Mouse (Mus musculus): ENCODE results near the gene Rnase2a. TPM values are rescaled to one million over a fixed set of nuclear protein-coding genes. Genes with fewer than 3 reads are reported as not detected.
"Not testable (repeated sequence)": the region's sequence is repeated elsewhere in the genome, so short reads cannot be mapped to it uniquely, and the experiment has no call there.

Gene Rnase2a
- 0.43 TPM for polyA plus RNA-seq (2012; fragmentation: generic; extraction: Trizol)

DNA sequence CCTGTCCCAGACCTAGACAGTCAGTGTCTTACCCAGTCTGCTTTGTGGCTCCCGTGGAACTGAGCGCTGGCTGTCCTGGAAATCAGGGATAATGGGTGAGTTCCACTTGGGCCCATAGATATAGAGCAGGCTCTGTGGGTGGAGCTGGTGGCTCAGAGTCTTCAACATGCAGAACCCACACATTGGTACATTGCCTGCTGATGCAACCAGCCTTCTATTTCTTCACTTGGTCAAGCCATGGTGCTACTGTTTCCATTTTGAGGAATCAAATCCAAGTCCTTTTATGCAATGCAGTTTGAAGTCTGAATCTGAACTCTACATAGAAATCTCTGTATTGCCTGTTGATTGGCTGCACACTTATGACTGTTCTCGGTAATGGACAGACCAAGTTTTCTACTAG, at the start of gene Rnase2a:
Rnase2a (minus strand) TSS at position 72 of the 400 bp plus-strand sequence.
- no peaks in the 10 kb centered on the region for H3K27me3 ChIP-seq (ENCODE audit: control insufficient read depth, insufficient read depth, insufficient read length)
- H3ac ChIP-seq (ENCODE audit: control insufficient read depth, insufficient read length), result no peak within 1 kb of the TSS
- H3K4me2 ChIP-seq (ENCODE audit: low read depth), result no peak within 1 kb of the TSS
- H3K4me3 ChIP-seq, result no peak within 1 kb of the TSS
- H3K36me3 ChIP-seq (ENCODE audit: control insufficient read depth, insufficient read depth), result no peaks in the 10 kb centered on the region
- no peaks in the 10 kb centered on the region for H3K79me2 ChIP-seq (ENCODE audit: control insufficient read depth, insufficient read depth)
- no peak for TF ChIP-seq MAX (IDR thresholded peaks at IDR 0.05; ENCODE audit: low read depth)
- no peak for TF ChIP-seq SRF (IDR thresholded peaks at IDR 0.05; ENCODE audit: control insufficient read depth, insufficient read length, low read depth)
- no peak for TF ChIP-seq TCF3 (IDR thresholded peaks at IDR 0.05; ENCODE audit: insufficient read length, low read depth)
- TF ChIP-seq POLR2A (IDR thresholded peaks at IDR 0.05; ENCODE audit: insufficient read length, low read depth), result no peak
- TF ChIP-seq MYOG (IDR thresholded peaks at IDR 0.05; ENCODE audit: control insufficient read depth in 1 of 3, insufficient read depth in 1 of 3, insufficient read length in 2 of 3, low read depth in 2 of 3), result no peak
- TF ChIP-seq POLR2AphosphoS2 (IDR thresholded peaks at IDR 0.05; ENCODE audit: insufficient read length, low read depth), result no peak
- TF ChIP-seq E2F4 (IDR thresholded peaks at IDR 0.05; ENCODE audit: insufficient read depth), result no peak
- no peak for TF ChIP-seq REST (IDR thresholded peaks at IDR 0.05; ENCODE audit: insufficient read depth, insufficient read length)
- no peak for TF ChIP-seq USF1 (IDR thresholded peaks at IDR 0.05; ENCODE audit: low read depth)
- TF ChIP-seq MYOD1 (IDR thresholded peaks at IDR 0.05; ENCODE audit: control insufficient read depth in 1 of 3, insufficient read length in 2 of 3, low read depth in 2 of 3), result no peak

DNA sequence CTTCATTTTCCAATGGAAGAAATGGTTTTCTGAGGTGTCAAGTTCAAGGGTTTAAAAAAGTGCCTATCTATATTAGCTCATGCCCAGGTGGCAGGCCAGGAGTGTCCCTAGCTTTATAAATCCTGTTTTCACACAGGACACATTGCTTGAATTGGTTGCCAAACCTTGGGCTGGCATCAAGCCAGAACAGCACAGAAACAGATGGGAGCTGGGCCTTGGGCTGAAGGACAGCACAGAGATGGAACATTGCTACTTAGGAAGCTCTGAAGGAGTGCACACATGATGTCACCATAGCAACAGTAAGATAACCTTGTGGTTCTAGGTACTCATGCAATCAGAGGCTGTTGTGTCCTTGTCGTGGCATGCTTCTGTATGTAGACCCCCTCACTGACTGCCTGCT, 35.6 kb upstream of the Rnase2a start:
- no peaks in the 10 kb centered on the region for H3K36me3 ChIP-seq (ENCODE audit: control insufficient read depth, insufficient read depth)
- TF ChIP-seq MYOG (IDR thresholded peaks at IDR 0.05; ENCODE audit: control insufficient read depth in 1 of 3, insufficient read depth in 1 of 3, insufficient read length in 2 of 3, low read depth in 2 of 3), result no peak
- TF ChIP-seq POLR2A (IDR thresholded peaks at IDR 0.05; ENCODE audit: insufficient read length, low read depth), result no peak
- no peak for TF ChIP-seq POLR2AphosphoS2 (IDR thresholded peaks at IDR 0.05; ENCODE audit: insufficient read length, low read depth)
- no peak for TF ChIP-seq MAX (IDR thresholded peaks at IDR 0.05; ENCODE audit: low read depth)
- no peak for TF ChIP-seq USF1 (IDR thresholded peaks at IDR 0.05; ENCODE audit: low read depth)
- TF ChIP-seq CEBPB (IDR thresholded peaks at IDR 0.05; ENCODE audit: insufficient read depth, poor library complexity, severe bottlenecking), result no peak
- no peak for TF ChIP-seq REST (IDR thresholded peaks at IDR 0.05; ENCODE audit: insufficient read depth, insufficient read length)
- TF ChIP-seq TCF12 (IDR thresholded peaks at IDR 0.05; ENCODE audit: insufficient read depth, poor library complexity, severe bottlenecking), result no peak
- no peak for TF ChIP-seq SRF (IDR thresholded peaks at IDR 0.05; ENCODE audit: control insufficient read depth, insufficient read length, low read depth)
- TF ChIP-seq TCF3 (IDR thresholded peaks at IDR 0.05; ENCODE audit: insufficient read length, low read depth), result no peak
- no peak for TF ChIP-seq E2F4 (IDR thresholded peaks at IDR 0.05; ENCODE audit: insufficient read depth)
- no peak for TF ChIP-seq MYOD1 (IDR thresholded peaks at IDR 0.05; ENCODE audit: control insufficient read depth in 1 of 3, insufficient read length in 2 of 3, low read depth in 2 of 3)
- no peak overlapping the region for H3K4me3 ChIP-seq

GRCm38 (mm10) chr14:51278515-51278914, 22.6 kb upstream of the Rnase2a start:
- H3K79me2 ChIP-seq (ENCODE audit: control insufficient read depth, insufficient read depth); H3ac ChIP-seq (ENCODE audit: control insufficient read depth, insufficient read length); H3K27me3 ChIP-seq (ENCODE audit: control insufficient read depth, insufficient read depth, insufficient read length); H3K4me2 ChIP-seq (ENCODE audit: low read depth); H3K36me3 ChIP-seq (ENCODE audit: control insufficient read depth, insufficient read depth); H3K4me3 ChIP-seq: not testable (repeated sequence)

More for the DNA sequence above, 35.6 kb upstream of the Rnase2a start:
- no peaks in the 10 kb centered on the region for H3K27me3 ChIP-seq (ENCODE audit: control insufficient read depth, insufficient read depth, insufficient read length)
- no peaks in the 10 kb centered on the region for H3K79me2 ChIP-seq (ENCODE audit: control insufficient read depth, insufficient read depth)
- H3K4me2 ChIP-seq (ENCODE audit: low read depth), result no peak overlapping the region
- H3ac ChIP-seq (ENCODE audit: control insufficient read depth, insufficient read length), result no peak overlapping the region

DNA sequence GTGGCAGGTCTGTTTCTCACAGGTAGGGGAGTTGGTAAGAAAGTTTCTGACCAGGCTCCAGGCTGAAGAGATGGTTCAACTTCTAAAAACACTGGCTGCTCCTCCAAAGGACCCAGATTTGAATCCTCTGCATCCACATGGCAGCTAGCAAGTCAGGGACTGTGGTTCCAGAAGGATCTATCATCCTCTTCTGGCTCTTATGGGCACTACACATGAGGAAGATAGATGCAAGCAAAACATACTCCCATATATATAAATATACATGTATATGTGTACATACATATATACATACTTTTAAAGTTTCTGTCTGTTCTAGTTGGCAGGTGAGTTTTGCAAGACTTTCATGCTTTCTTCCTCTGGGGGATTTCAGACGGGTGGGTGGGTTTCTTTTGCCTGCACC, 12.8 kb upstream of the Rnase2a start:
- H3K79me2 ChIP-seq (ENCODE audit: control insufficient read depth, insufficient read depth), result no peaks in the 10 kb centered on the region
- no peak overlapping the region for H3ac ChIP-seq (ENCODE audit: control insufficient read depth, insufficient read length)
- H3K4me2 ChIP-seq (ENCODE audit: low read depth), result no peak overlapping the region
- no peaks in the 10 kb centered on the region for H3K27me3 ChIP-seq (ENCODE audit: control insufficient read depth, insufficient read depth, insufficient read length)
- no peak overlapping the region for H3K4me3 ChIP-seq
- no peak for TF ChIP-seq SRF (IDR thresholded peaks at IDR 0.05; ENCODE audit: control insufficient read depth, insufficient read length, low read depth)
- no peak for TF ChIP-seq E2F4 (IDR thresholded peaks at IDR 0.05; ENCODE audit: insufficient read depth)
- TF ChIP-seq MYOG (IDR thresholded peaks at IDR 0.05; ENCODE audit: control insufficient read depth in 1 of 3, insufficient read depth in 1 of 3, insufficient read length in 2 of 3, low read depth in 2 of 3), result no peak
- TF ChIP-seq TCF3 (IDR thresholded peaks at IDR 0.05; ENCODE audit: insufficient read length, low read depth), result no peak
- H3K36me3 ChIP-seq (ENCODE audit: control insufficient read depth, insufficient read depth), result no peaks in the 10 kb centered on the region

DNA sequence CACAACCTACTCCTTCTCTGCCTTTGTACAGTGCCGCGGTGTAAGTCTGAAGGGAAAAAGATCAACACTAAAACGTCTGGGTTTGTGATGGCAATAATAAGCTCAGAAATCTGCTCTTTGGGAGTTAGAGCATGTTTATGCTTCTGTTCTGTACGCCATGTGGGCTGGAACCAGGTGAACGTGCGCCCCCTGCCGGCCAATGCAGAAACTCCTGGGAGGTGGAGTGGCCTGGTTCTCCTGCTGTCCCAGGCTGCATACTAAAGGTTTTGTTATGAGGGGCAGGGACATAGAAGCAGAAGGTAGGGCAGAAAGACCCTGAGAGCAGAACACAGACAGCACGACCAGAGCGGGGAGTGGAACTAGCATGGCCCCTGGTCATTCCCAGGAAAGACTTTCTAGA, 10.2 kb upstream of the Rnase2a start:
- TF ChIP-seq TCF12 (IDR thresholded peaks at IDR 0.05; ENCODE audit: insufficient read depth, poor library complexity, severe bottlenecking) (no peak), MYOG (IDR thresholded peaks at IDR 0.05; ENCODE audit: control insufficient read depth in 1 of 3, insufficient read depth in 1 of 3, insufficient read length in 2 of 3, low read depth in 2 of 3) (no peak), POLR2AphosphoS2 (IDR thresholded peaks at IDR 0.05; ENCODE audit: insufficient read length, low read depth) (no peak), TCF3 (IDR thresholded peaks at IDR 0.05; ENCODE audit: insufficient read length, low read depth) (no peak), CEBPB (IDR thresholded peaks at IDR 0.05; ENCODE audit: insufficient read depth, poor library complexity, severe bottlenecking) (no peak), POLR2A (IDR thresholded peaks at IDR 0.05; ENCODE audit: insufficient read length, low read depth) (no peak), REST (IDR thresholded peaks at IDR 0.05; ENCODE audit: insufficient read depth, insufficient read length) (no peak), E2F4 (IDR thresholded peaks at IDR 0.05; ENCODE audit: insufficient read depth) (no peak), MYOD1 (IDR thresholded peaks at IDR 0.05; ENCODE audit: control insufficient read depth in 1 of 3, insufficient read length in 2 of 3, low read depth in 2 of 3) (no peak), USF1 (IDR thresholded peaks at IDR 0.05; ENCODE audit: low read depth) (no peak), MAX (IDR thresholded peaks at IDR 0.05; ENCODE audit: low read depth) (no peak), SRF (IDR thresholded peaks at IDR 0.05; ENCODE audit: control insufficient read depth, insufficient read length, low read depth) (no peak)
- no peaks in the 10 kb centered on the region for H3K79me2 ChIP-seq (ENCODE audit: control insufficient read depth, insufficient read depth)
- no peak overlapping the region for H3ac ChIP-seq (ENCODE audit: control insufficient read depth, insufficient read length)
- no peak overlapping the region for H3K4me2 ChIP-seq (ENCODE audit: low read depth)
- H3K27me3 ChIP-seq (ENCODE audit: control insufficient read depth, insufficient read depth, insufficient read length), result no peaks in the 10 kb centered on the region
- no peaks in the 10 kb centered on the region for H3K36me3 ChIP-seq (ENCODE audit: control insufficient read depth, insufficient read depth)
- H3K4me3 ChIP-seq, result no peak overlapping the region
